Mouse (Mus musculus) CH12.LX (cell line): Measurements from ENCODE around the gene Ttc34. TPM values are rescaled to one million over a fixed set of nuclear protein-coding genes. Genes with fewer than 3 reads are reported as not detected.

ENCODE experiments used
- DNase-seq: peaks from one replicate; pipeline ENCODE4 v3.0.0-alpha.2; 2013; ENCODE audit errors: extremely low read depth
- H3K27ac ChIP-seq: 2 replicates; pipeline ENCODE4 v1.5.1; 2012; ENCODE audit warnings: low read depth, mild to moderate bottlenecking, control low read depth, moderate library complexity; ENCODE audit not compliant: insufficient read depth
- H3K27me3 ChIP-seq: replicated peaks from 2 replicates; pipeline ENCODE3; 2012; ENCODE audit warnings: inconsistent platforms
- H3K36me3 ChIP-seq, 2 experiments: replicated peaks in 1 of 2; 2 replicates each; pipeline versions ENCODE3 to v1.6.1; 2012; ENCODE audit warnings: inconsistent platforms in 1 of 2, low read length in 1 of 2, mild to moderate bottlenecking in 1 of 2, mixed read lengths in 1 of 2, moderate library complexity in 1 of 2; ENCODE audit not compliant: control insufficient read depth in 1 of 2, insufficient read depth in 1 of 2
- H3K4me1 ChIP-seq, 2 experiments: 2 replicates each; pipeline ENCODE4 v1.6.1; 2012; ENCODE audit warnings: inconsistent platforms in 1 of 2, moderate library complexity in 1 of 2; ENCODE audit not compliant: insufficient read depth in 2 of 2, control insufficient read depth in 1 of 2
- H3K4me2 ChIP-seq: 2 replicates; pipeline ENCODE4 v1.6.1; 2012; ENCODE audit warnings: low read depth, mild to moderate bottlenecking, control low read depth; ENCODE audit not compliant: poor library complexity, insufficient read depth, severe bottlenecking
- H3K4me3 ChIP-seq, 3 experiments: fragments of 150-350 bp in 1 of 3; sonication (generic) in 1 of 3; replicated peaks in 1 of 3; 2 replicates each; pipeline versions ENCODE3 to v1.5.1; 2011 to 2012; ENCODE audit warnings: low read depth in 2 of 3, low read length in 2 of 3, mild to moderate bottlenecking in 2 of 3, moderate library complexity in 2 of 3, control low read depth in 1 of 3, improper control_type of control experiment in 1 of 3, inconsistent platforms in 1 of 3, mixed read lengths in 1 of 3; ENCODE audit not compliant: poor library complexity in 1 of 3
- H3K79me2 ChIP-seq: replicated peaks from 2 replicates; pipeline ENCODE4 v1.6.1; 2012; ENCODE audit warnings: mild to moderate bottlenecking, moderate library complexity; ENCODE audit not compliant: control insufficient read depth, poor library complexity, insufficient read depth, severe bottlenecking; ENCODE audit errors: extremely low read depth
- H3K9ac ChIP-seq: 2 replicates; pipeline ENCODE4 v1.6.1; 2012; ENCODE audit warnings: low read depth, mild to moderate bottlenecking, control low read depth, moderate library complexity; ENCODE audit not compliant: insufficient read depth
- H3K9me3 ChIP-seq: replicated peaks from 2 replicates; pipeline ENCODE3; 2012; ENCODE audit warnings: low read length, inconsistent platforms, mixed read lengths
- CHD1 ChIP-seq: IDR thresholded peaks from 2 replicates; pipeline ENCODE4 v1.6.1; 2012; ENCODE audit warnings: low read depth, low read length, improper control_type of control experiment, inconsistent platforms
- CHD2 ChIP-seq: IDR thresholded peaks from 2 replicates; pipeline ENCODE4 v1.6.1; 2011; ENCODE audit warnings: low read length, improper control_type of control experiment
- CTCF ChIP-seq, 2 experiments: IDR thresholded peaks in 1 of 2; conservative IDR thresholded peaks in 1 of 2; 2 replicates each; pipeline ENCODE4 v1.5.1; 2011 to 2012; ENCODE audit warnings: low read depth in 2 of 2, low read length in 2 of 2, improper control_type of control experiment in 1 of 2, inconsistent platforms in 1 of 2, mild to moderate bottlenecking in 1 of 2, moderate library complexity in 1 of 2
- E2F4 ChIP-seq: IDR thresholded peaks from 2 replicates; pipeline ENCODE4 v1.6.1; 2011; ENCODE audit warnings: low read depth, low read length, improper control_type of control experiment; ENCODE audit not compliant: insufficient replicate concordance
- EP300 ChIP-seq: IDR thresholded peaks from 2 replicates; pipeline ENCODE4 v1.6.1; 2011; ENCODE audit warnings: low read length, improper control_type of control experiment
- GABPA ChIP-seq: IDR thresholded peaks from 2 replicates; pipeline ENCODE4 v1.6.1; 2012; ENCODE audit warnings: low read depth, low read length, improper control_type of control experiment, inconsistent platforms; ENCODE audit not compliant: insufficient replicate concordance
- JUN ChIP-seq: IDR thresholded peaks from 2 replicates; pipeline ENCODE4 v1.6.1; 2011; ENCODE audit warnings: low read depth, mild to moderate bottlenecking, low read length, improper control_type of control experiment, moderate library complexity; ENCODE audit not compliant: insufficient read depth
- MAX ChIP-seq: IDR thresholded peaks from 2 replicates; pipeline ENCODE4 v1.6.1; 2011; ENCODE audit warnings: low read length, improper control_type of control experiment
- MXI1 ChIP-seq: IDR thresholded peaks from 2 replicates; pipeline ENCODE4 v1.6.1; 2011; ENCODE audit warnings: mild to moderate bottlenecking, low read depth, low read length, improper control_type of control experiment
- MYC ChIP-seq: IDR thresholded peaks from 2 replicates; pipeline ENCODE4 v1.6.1; 2011; ENCODE audit warnings: low read depth, mild to moderate bottlenecking, improper control_type of control experiment, low read length
- NELFE ChIP-seq: IDR thresholded peaks from 2 replicates; pipeline ENCODE4 v1.6.1; 2011; ENCODE audit warnings: low read depth, low read length, improper control_type of control experiment
- NRF1 ChIP-seq: IDR thresholded peaks from 2 replicates; pipeline ENCODE4 v1.6.1; 2014; ENCODE audit warnings: low read depth, mild to moderate bottlenecking, inconsistent platforms, low read length, improper control_type of control experiment, moderate library complexity
- POLR2A ChIP-seq: IDR thresholded peaks from 2 replicates; pipeline ENCODE4 v1.6.1; 2011; ENCODE audit warnings: low read depth, mild to moderate bottlenecking, improper control_type of control experiment, low read length
- RAD21 ChIP-seq: IDR thresholded peaks from 2 replicates; pipeline ENCODE4 v1.6.1; 2011; ENCODE audit warnings: low read depth, mild to moderate bottlenecking, low read length, improper control_type of control experiment, moderate library complexity
- SIN3A ChIP-seq: IDR thresholded peaks from 2 replicates; pipeline ENCODE4 v1.6.1; 2012; ENCODE audit warnings: low read length, improper control_type of control experiment, inconsistent platforms
- SMC3 ChIP-seq: IDR thresholded peaks from 2 replicates; pipeline ENCODE4 v1.6.1; 2011; ENCODE audit warnings: low read depth, low read length, improper control_type of control experiment
- USF1 ChIP-seq: IDR thresholded peaks from 2 replicates; pipeline ENCODE4 v1.6.1; 2014; ENCODE audit warnings: low read depth, mild to moderate bottlenecking, inconsistent platforms, low read length, improper control_type of control experiment
- ZC3H11A ChIP-seq: IDR thresholded peaks from 2 replicates; pipeline ENCODE4 v1.6.1; 2012; ENCODE audit warnings: low read depth, mild to moderate bottlenecking, inconsistent platforms, low read length, improper control_type of control experiment
- ZNF384 ChIP-seq: IDR thresholded peaks from 2 replicates; pipeline ENCODE4 v1.6.1; 2012; ENCODE audit warnings: low read depth, low read length, improper control_type of control experiment, inconsistent platforms
- dilution Hi-C: fragments of 300-500 bp; cut with MboI; formaldehyde crosslinking; loops from 2 replicates; pipeline ENCODE4 v1.14.3; 2020; ENCODE audit warnings: low sequenced_read_pairs; ENCODE audit not compliant: extremely low pct_unique_long_range_greater_than_20kb, extremely low pct_ligation_motif_present
- in situ Hi-C: fragments of 300-500 bp; cut with MboI; formaldehyde crosslinking; loops from 3 replicates; pipeline ENCODE4 v1.14.3; 2019; ENCODE audit warnings: low sequenced_read_pairs, low pct_ligation_motif_present, low pct_unique_long_range_greater_than_20kb, mixed read lengths
- polyA plus RNA-seq: library from polyadenylated mRNA; unstranded; fragments of >175 nt; gene quantifications from 2 replicates; pipeline ENCODE4 v1.2.1, GENCODE M21; 2012; ENCODE audit warnings: low read depth; ENCODE audit not compliant: insufficient read length
- total RNA-seq, 2 experiments: library from RNA; depleted of rRNA; stranded (reverse); fragments of 300-350 nt in 1 of 2; fragments of >200 nt in 1 of 2; gene quantifications; 2 replicates each; pipeline ENCODE4 v1.2.3; 2012 to 2014

The Ttc34 gene
- total and polyA plus RNA-seq, 3 experiments, result not detected

DNA sequence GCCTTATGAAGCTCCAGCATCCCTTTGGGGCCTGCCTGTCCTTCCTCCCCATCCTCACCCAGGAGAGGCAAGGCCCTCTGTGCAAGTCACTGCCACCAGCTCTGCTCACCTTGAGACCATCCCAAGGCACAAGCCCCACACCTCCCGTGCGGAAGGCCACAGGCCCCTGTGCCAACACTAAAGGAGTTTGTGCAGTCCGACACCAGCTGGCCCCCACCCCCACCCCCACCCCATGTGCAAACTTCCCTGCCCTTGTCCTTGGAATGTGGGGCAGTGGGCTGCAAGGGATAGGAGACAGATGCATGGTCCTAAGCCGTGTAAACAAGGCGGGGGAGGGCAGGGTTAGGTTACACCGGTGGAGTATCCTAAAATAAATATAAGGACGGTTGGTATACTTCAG lies 43.8 kb upstream of the Ttc34 start:
- H3K79me2 ChIP-seq, result no peaks in the 10 kb centered on the region

GRCm38 (mm10) chr4:154797834-154798233 lies 39.4 kb upstream of the Ttc34 start:
- no peaks in the 10 kb centered on the region for H3K9me3 ChIP-seq
- in situ Hi-C loops, result no loop called here
- H3K27ac ChIP-seq, result no peak overlapping the region
- H3K27me3 ChIP-seq, result peaks cover 57% of the 10 kb centered on the region
- H3K4me1 ChIP-seq, result no peaks in the 10 kb centered on the region
- H3K4me2 ChIP-seq, result no peak overlapping the region
- dilution Hi-C loops, result no loop called here
- no peak overlapping the region for H3K9ac ChIP-seq
- peak; percentile 51 for DNase-seq
- H3K79me2 ChIP-seq, result no peaks in the 10 kb centered on the region
- no peak overlapping the region for H3K4me3 ChIP-seq
- no peaks in the 10 kb centered on the region for H3K36me3 ChIP-seq
- TF ChIP-seq RAD21 (peak; percentile 34), SMC3 (peak; percentile 22), EP300 (no peak), CTCF (conservative IDR thresholded peaks at IDR 0.05 in 1 of 2, IDR thresholded peaks at IDR 0.05 in 1 of 2; ENCODE audit: low read depth in 2 of 2, low read length in 2 of 2) (peak; percentile 64 to 84), ZC3H11A (no peak), MXI1 (no peak)

More for the DNA sequence above, 43.8 kb upstream of the Ttc34 start:
- H3K9me3 ChIP-seq, result no peaks in the 10 kb centered on the region
- no peak overlapping the region for H3K9ac ChIP-seq
- no peak for TF ChIP-seq NELFE
- no peak for TF ChIP-seq MAX
- TF ChIP-seq NRF1, result no peak
- no peak for TF ChIP-seq MYC
- no peak for TF ChIP-seq GABPA
- H3K4me2 ChIP-seq, result no peak overlapping the region
- H3K27me3 ChIP-seq, result peaks cover 80% of the 10 kb centered on the region
- no peaks in the 10 kb centered on the region for H3K36me3 ChIP-seq
- no peak overlapping the region for H3K4me3 ChIP-seq
- dilution Hi-C loops, result no loop called here
- in situ Hi-C loops, result no loop called here
- no peak overlapping the region for H3K27ac ChIP-seq
- DNase-seq, result no peak
- H3K4me1 ChIP-seq, result no peaks in the 10 kb centered on the region

DNA sequence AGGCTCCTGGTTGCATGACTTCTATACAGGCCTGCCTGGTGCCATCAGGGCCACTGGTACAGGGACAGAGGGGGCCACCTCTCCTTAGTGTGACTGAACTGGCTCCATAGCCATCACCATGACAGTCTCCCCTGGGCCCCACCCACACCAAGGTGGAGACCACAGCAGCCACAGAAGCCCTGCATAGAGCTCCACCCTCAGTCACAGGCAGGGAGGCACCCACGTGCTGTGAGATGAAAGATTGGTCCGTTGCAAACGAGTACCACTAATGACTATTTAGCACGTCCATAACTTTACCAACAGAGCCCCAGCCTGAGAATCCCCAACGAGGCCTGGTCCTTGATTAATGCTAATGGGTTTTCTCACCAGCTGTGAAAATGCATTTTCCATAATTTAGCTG lies 36.7 kb upstream of the Ttc34 start:
- DNase-seq, result no peak
- Histone ChIP-seq H3K27me3 (peaks cover 51% of the 10 kb centered on the region), H3K4me2 (no peak overlapping the region), H3K4me1 (no peaks in the 10 kb centered on the region), H3K27ac (no peak overlapping the region), H3K4me3 (no peak overlapping the region), H3K79me2 (no peaks in the 10 kb centered on the region), H3K9me3 (no peaks in the 10 kb centered on the region), H3K36me3 (no peaks in the 10 kb centered on the region), H3K9ac (no peak overlapping the region)
- in situ Hi-C loops (loop anchor here (25.0 kb wide), 2 partner anchors 588 to 763 kb away; partner anchors contain the start of genes Ccdc27 and Smim1), dilution Hi-C loops (no loop called here)
- no peak for TF ChIP-seq CHD2
- TF ChIP-seq CHD1, result no peak
- no peak for TF ChIP-seq CTCF (conservative IDR thresholded peaks at IDR 0.05 in 1 of 2, IDR thresholded peaks at IDR 0.05 in 1 of 2; ENCODE audit: low read depth in 2 of 2, low read length in 2 of 2)
- TF ChIP-seq MAX, result no peak
- no peak for TF ChIP-seq USF1
- no peak for TF ChIP-seq NRF1
- TF ChIP-seq POLR2A, result no peak
- no peak for TF ChIP-seq JUN
- no peak for TF ChIP-seq E2F4
- TF ChIP-seq SIN3A, result no peak
- no peak for TF ChIP-seq ZNF384
